Mouse (Mus musculus): Measurements from ENCODE around the gene Nfkbie. TPM values are rescaled to one million over a fixed set of nuclear protein-coding genes. Genes with fewer than 3 reads are reported as not detected.

Nfkbie gene
- total RNA-seq, 2 experiments from 2014 or later: 3.9 to 4.2 TPM

DNA sequence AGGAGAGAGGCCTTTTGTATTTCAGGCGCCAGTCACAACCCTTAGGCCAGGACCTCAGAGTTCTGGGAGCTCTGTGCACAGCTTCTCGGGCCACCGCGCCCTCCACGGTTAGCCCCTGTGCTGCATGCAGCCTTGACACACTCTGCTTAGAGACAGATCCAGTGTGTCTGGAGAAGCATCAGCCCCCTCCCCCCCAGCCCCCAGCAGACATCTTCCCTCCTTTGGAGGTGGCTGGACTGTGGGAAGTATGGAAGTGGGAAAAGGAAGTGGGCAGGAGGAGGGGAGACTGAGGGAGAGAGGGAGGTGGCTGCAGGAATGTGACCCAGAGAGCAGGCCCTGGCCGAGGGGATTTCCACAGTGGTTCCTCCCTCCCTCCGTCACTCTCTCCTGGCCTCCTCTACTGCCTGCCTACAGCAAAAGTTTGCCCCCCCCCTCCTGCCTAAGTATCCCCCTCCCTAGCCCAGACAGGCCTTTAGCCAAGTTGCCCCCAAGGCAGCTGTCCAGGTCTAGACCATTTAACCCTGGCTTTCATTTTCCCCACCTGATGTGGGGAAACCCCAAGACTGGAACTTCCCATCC, 1.8 kb downstream of the Nfkbie start:
- ATAC-seq (replicated peaks; ENCODE audit: low FRiP score, low TSS enrichment, poor library complexity, severe bottlenecking): no peak

DNA sequence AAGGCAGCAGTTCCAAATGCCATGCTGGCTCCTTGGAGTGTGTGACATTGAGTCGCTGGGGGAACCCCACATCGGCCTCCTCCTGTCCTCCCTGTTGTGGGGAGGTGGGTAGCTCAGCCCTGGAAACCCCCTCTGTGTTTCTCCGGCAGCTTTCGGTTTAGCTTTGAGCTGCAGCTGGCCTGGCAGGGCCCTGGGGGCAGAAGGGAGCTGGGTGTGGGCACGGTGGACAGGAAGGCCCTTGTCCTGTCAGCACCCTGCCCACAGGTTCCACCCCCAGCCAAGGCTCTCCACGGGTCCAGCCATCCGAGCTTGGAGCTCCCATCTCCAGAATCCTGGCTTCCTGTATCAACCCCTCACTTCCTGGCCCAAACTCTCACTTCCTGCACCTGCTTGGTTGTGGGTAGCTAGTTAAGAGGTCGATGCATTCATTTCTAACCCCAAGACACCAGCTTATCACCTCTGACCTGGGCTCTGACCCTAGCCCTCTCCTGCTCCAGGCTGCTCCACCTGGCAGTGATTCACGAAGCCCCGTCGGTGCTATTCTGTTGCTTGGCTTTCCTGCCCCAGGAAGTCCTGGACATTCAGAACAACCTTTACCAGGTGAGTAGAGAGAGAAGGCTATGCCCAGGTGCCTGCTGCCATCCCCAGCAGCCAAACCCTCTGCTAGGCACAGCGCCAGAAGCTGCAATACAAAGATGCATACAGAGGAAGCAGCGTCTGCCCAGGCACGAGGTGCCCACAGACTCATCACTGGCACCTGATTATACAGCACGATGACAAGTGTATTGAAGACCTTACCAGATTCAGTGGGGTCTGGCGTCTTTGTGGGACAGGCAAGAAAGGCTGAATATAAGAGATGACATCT, 2.7 kb downstream of the Nfkbie start:
- no peak for ATAC-seq (replicated peaks; ENCODE audit: low FRiP score, low TSS enrichment, poor library complexity, severe bottlenecking)

DNA sequence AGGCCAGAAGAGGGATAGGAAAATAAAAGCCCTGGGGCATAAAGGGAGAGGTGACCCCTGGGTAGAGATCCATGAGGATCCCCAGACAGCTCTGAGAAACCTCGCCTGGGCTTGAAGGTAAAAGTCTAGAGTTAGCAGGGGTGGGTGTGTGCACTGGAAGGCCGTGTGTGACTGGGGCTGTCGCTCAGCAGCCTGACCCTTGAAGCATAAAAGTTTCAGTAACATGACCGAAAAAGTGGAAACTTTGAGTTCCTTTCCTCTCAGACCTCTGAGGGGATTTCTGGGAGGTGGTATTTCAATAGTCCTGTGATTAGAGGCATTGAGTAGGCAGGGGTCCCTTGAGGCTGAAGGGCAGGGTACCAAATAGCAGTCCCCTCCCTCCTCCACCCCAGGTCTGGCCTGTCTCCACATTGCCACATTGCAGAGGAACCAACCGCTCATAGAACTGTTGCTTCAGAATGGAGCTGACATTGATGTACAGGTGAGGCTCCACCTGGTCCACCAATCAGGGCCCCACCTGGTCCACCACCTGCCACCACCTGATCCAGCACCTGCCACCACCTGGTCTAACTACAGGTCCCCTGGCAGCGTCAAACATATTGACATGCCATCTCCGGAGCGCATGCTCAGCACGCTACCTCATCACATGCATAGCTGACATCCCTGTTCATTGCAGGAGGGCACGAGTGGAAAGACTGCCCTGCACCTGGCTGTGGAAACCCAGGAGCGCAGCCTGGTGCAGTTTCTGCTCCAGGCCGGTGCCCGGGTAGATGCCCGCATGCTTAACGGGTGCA, 4.4 kb downstream of the Nfkbie start:
- no peak for ATAC-seq (replicated peaks; ENCODE audit: low FRiP score, low TSS enrichment, poor library complexity, severe bottlenecking)

DNA sequence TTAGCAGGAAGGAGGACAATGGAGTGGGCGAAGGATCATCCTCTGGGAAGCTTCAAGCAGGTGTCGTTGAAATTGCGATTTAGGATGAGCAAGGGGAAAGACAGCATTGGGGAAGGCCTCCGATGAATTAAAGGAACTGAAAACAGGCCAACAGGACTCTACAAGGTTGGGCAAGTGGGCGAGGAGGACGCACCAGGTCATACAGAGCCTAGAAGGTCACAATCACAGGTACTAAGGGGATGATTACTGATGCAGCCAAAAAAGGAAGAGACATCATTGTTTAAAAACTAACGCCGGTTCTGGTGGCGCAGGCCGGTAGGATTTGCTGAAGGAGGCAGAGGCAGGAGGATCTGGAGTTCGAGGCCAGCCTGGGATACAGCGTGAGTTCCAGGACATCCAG, 7.7 kb downstream of the Nfkbie start:
- ATAC-seq (replicated peaks; ENCODE audit: low FRiP score, low TSS enrichment, poor library complexity, severe bottlenecking): no peak

DNA sequence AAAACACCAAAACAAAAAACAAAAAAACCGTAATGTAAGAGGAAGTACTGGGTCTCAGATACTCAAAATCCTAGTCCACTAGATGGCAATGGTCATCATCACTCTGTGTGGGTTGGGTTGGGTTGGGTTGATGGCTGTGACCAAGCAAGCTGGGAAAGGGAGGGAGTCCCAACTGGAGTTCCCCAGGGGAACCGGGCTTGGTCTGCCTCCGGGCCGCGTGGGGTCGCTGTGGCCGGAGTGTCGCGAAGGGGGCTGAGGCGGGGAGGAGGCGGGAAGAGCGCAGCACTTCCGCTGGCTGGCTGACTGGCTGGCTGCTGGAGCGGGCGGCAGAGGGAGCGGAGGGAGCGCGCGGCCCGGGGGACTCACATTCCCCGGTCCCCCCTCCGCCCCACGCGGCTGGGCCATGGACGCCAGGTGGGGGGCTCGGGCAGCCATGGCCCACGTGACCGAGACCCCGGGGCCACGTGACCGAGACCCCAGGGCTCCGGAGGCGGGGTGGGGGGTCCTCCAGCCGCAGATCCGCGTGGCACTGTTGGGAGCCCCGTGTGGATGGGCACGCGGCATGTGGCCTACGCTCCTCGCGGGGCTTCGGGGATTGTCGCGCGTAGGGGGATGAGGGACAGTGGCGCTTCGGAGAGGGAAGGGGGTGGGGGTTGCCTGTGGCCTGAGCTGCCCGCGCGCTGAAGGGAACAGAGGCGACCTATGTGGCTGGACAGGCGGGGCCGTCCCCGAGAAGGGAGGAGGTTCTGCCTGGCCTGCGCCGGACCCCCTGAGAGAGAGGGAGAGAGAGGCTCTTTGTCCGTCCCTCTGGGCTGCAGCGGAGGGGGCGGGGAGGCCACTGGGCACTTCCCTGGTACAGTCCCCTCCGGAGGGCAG, 8.4 kb downstream of the Nfkbie start, which contains the start of gene Slc35b2:
TSS of gene Slc35b2 (plus strand) at position 220 of the 876 bp plus-strand sequence.
- ATAC-seq (replicated peaks; ENCODE audit: low FRiP score, low TSS enrichment, poor library complexity, severe bottlenecking): peak; percentile 63

DNA sequence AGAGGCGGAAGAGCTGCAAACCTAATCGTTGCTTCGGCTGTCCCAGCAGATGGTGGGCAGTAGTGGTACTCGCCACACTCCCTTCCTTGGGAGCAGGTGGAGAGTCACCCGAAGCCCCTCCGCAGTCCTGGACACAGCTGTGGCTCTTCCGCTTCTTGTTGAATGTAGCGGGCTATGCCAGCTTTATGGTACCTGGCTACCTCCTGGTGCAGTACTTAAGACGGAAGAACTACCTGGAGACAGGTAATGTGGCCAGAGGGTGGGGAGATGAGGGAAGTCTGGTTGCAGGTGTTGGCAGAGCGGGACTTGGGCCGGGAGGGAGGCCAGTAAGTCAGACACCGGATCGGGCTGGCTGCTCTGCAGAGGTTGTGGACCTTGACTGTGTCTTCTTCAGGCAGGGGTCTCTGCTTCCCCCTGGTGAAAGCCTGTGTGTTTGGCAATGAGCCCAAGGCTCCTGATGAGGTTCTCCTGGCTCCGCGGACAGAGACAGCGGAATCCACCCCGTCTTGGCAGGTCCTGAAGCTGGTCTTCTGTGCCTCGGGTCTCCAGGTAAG, 9.1 kb downstream of the Nfkbie start:
- no peak; the same call in 1 of the 2 replicates for ATAC-seq (replicated peaks; ENCODE audit: low FRiP score, low TSS enrichment, poor library complexity, severe bottlenecking)

DNA sequence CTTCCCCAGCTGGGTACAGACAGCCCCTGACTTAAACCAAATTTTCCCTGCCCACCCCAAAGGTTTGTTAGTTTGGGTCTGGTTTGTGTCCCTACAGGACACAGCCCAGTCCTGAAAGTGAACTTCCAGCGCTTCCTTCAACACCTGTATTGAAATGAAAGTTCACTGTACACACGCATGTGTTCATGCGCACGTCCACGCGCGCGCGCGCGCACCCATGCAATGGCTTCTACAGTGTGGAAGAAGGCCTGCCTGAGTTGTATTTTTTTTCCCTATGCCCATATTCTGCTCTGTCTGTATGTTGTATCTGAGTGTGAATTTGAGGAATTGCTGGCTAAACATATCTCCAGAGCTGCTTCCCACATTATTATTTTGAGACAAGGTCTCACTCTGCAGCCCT, 9.6 kb downstream of the Nfkbie start:
- ATAC-seq (replicated peaks; ENCODE audit: low FRiP score, low TSS enrichment, poor library complexity, severe bottlenecking): no peak

DNA sequence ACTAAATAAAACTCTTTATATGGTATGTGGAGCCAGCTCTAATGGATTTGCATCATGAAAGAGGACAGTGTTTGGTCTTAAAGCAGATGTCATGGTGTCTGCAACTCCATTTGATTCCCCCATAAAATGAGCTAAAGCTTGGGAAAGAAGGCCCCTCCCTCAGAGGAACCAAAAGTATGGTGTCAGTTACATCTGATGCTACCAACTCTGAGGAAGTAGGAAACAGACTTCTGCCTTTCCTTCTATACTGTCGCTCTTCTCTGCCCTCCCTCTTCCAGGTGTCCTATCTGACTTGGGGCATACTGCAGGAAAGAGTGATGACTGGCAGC, 10.5 kb downstream of the Nfkbie start:
- no peak; the same call in 1 of the 2 replicates for ATAC-seq (replicated peaks; ENCODE audit: low FRiP score, low TSS enrichment, poor library complexity, severe bottlenecking)

DNA sequence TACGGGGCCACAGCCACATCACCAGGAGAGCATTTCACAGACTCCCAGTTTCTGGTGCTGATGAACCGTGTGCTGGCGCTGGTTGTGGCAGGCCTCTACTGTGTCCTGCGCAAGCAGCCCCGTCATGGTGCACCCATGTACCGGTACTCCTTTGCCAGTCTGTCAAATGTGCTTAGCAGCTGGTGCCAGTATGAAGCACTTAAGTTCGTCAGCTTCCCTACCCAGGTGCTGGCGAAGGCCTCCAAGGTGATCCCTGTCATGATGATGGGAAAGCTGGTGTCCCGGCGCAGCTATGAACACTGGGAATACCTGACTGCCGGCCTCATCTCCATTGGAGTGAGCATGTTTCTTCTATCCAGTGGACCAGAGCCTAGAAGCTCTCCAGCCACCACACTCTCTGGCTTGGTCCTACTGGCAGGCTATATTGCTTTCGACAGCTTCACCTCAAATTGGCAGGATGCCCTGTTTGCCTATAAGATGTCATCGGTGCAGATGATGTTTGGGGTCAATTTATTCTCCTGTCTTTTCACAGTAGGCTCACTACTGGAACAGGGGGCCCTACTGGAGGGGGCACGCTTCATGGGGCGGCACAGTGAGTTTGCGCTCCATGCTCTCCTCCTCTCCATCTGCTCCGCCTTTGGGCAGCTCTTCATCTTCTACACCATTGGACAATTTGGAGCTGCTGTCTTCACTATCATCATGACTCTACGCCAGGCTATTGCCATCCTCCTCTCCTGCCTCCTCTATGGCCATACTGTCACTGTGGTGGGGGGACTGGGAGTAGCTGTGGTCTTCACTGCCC, 11.1 kb downstream of the Nfkbie start:
- peak; percentile 19 for ATAC-seq (replicated peaks; ENCODE audit: low FRiP score, low TSS enrichment, poor library complexity, severe bottlenecking)

DNA sequence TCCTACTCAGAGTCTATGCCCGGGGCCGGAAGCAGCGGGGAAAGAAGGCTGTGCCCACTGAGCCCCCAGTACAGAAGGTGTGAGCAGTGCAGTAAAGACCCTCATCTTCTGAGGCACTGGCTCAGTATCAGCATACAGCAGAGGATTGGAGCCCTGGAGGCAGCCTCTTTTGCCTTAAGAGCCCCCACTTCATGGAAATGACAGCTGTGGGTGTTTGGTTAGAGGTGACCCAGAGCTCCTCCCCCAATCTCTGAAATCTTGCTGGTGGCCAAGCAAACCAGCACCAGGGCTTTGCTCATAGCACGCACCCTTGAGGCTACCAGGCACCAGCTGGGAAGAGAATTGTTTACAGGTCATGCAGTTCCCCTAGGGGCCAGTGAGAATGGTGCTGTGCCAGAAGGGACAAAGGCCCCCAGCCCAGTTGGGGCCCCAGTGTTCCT, 11.7 kb downstream of the Nfkbie start:
- ATAC-seq (replicated peaks; ENCODE audit: low FRiP score, low TSS enrichment, poor library complexity, severe bottlenecking): peak; percentile 5; the same call in 1 of the 2 replicates

DNA sequence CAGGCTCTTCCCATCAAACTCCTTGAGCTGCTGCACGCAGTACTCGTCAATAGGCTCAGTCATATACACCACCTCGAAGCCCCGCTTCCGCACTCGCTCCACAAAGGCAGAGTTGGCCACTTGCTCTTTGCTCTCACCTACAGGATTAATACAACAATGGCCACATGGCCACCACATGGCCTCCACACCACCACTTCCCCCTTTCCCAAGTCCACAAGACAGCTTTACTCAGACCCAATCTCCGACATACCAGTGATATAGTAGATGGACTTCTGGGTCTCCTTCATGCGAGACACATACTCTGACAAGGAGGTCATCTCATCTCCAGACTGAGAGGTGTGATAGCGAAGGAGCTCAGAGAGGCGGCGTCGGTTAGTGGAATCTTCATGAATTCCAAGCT, 13.5 kb downstream of the Nfkbie start:
- ATAC-seq (replicated peaks; ENCODE audit: low FRiP score, low TSS enrichment, poor library complexity, severe bottlenecking): no peak

DNA sequence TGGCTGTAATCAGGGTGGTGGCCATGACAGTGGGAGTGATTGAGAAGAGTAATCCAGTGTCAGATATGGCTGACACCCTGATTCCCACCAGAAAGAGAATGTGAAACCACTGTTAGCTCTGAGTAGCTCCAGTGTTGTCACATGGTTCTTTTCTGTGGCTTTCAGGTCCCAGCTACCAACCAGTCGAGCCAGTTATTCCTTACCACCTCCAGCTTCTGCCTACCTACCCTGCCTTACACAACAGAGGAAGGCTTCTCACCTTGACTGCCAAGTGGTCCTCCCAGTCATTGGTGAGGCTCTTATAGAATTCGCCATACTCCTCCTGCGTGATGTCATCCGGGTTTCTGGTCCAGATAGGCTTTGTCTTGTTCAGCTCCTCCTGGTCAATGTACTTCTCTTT, 14.5 kb downstream of the Nfkbie start:
- no peak for ATAC-seq (replicated peaks; ENCODE audit: low FRiP score, low TSS enrichment, poor library complexity, severe bottlenecking)

DNA sequence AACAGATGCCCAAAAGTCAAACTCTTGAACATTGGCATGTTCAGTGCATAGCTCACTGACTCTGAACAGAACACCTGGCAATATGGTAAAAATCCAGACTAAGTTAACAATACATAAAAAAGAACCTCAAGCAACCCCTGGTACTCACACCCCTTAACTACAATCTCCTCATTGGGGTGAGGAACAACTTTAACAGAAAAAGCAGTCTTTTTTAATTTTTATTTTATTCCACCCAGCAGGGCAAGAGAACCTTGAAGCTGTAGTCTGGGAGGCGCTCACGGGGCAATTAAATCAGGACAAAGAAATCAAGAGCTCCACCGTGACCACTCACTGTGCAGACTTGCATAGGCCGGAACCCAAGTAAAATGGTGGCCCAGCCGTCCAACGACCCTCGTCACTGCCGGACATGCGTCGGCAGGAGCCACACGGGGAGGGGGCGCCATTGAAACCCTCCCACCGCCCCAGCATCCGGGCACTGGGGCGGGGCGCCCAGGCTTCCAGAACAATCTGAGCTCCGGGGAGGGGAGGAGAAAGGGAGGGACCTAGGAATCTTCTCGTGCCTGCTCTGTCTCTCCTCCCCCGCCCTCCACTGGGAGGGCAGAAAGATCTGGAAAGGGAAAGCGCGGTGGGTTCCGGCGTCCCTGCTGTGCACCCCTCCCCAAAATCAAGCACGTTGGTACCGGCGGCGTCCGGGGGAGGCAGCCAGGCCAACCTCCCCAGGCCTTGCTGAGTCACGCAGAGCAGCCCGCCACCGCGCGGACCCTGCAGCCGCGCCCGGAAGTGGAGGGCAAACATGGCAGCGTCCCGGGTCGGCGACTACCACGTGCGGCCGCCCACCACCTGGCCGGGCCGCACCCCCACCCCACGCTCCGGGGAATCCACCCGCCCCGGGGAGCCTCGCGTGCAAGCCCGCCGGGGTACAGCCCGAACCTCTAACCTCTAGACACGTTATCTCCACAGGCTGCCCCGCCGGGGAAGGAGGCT, 16.9 kb downstream of the Nfkbie start:
- peak; percentile 20 for ATAC-seq (replicated peaks; ENCODE audit: low FRiP score, low TSS enrichment, poor library complexity, severe bottlenecking)

DNA sequence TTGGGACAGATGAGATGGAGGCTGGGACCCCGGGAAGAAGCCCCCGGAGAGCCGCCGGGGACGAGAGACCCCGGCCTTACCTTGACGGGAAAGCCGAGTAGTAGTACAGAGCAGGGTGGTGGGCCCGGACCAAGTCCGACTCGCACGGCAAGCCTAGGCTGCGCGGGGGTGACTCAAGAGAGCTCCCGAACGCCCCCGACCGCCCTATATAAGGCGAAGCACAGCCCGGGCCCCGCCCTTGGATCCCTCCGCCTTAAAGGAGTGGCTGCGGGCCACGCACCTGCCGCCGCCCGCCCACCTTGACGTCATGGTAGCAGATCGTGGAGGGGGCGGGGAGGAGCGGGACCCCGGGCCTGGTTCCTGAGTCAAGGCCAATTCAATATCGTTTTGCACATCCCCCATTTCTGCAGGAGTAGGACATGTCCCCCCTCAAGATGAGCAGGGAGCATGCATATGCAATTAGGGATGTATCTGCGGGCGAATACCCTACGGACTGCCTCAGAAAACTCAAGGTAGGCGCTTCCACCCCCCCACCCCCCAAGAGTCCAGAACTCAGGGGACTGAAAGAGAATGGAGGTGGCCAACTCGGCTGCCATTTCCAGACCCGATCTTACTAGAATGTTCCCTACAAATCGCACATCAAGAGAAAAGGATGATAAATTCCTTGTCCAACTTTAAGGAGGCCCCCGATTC, 17.7 kb downstream of the Nfkbie start, which contains the start of gene Hsp90ab1:
TSS of gene Hsp90ab1 (minus strand) at position 185 of the 693 bp plus-strand sequence.
- ATAC-seq (replicated peaks; ENCODE audit: low FRiP score, low TSS enrichment, poor library complexity, severe bottlenecking): peak; percentile 68

DNA sequence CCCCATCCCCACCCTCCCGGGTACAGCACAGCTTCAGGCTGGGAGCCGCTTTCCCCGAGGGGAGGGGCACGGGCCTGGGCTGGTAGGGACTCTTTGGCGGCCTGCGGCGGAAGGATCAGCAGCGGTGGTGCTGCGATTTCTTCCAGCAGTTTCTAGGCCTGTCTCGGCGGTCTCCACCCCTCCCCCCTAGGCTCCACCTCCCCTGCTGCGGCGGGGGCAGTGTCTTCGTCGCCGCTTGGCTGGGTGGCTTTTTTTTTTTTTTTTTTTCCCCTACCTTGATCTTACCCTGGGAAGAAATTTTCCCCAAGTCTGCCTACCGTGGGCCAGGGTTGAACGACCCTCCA, 18.2 kb downstream of the Nfkbie start:
- peak; percentile 39 for ATAC-seq (replicated peaks; ENCODE audit: low FRiP score, low TSS enrichment, poor library complexity, severe bottlenecking)

DNA sequence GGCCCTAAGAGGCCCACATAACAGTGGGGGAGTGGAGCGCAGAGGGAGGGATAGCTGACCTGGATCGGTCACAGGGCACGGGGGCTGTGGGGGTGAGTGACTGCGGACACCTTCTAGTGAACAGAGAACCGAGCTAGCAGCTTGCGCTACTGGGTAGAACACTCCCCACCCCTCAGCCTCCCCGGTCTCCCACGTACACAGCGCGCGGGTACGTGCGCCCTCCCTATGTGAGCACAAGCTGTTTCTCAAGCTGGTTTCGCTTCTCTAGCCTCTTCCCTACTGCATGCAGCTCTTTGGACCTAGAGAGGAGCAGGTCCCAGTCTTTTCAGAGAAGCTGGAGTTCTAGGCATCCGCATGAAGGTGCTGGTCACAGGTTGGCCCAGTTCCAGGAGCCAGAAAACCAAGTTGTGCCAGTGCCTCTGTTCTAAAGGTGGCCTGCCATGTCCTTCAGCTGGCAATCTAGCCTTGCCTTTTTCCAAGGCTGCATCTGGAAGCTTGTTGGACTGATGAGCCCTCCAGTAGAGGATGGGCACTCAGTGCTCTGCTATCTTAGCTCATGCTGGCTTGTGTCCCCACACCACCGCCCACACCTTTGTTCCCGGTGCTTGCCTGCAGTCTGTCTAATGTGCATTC, 18.7 kb downstream of the Nfkbie start:
- ATAC-seq (replicated peaks; ENCODE audit: low FRiP score, low TSS enrichment, poor library complexity, severe bottlenecking): peak; percentile 20
